8 mouse cellular contexts compared by ENCODE assay signal in the genomic region with DNA sequence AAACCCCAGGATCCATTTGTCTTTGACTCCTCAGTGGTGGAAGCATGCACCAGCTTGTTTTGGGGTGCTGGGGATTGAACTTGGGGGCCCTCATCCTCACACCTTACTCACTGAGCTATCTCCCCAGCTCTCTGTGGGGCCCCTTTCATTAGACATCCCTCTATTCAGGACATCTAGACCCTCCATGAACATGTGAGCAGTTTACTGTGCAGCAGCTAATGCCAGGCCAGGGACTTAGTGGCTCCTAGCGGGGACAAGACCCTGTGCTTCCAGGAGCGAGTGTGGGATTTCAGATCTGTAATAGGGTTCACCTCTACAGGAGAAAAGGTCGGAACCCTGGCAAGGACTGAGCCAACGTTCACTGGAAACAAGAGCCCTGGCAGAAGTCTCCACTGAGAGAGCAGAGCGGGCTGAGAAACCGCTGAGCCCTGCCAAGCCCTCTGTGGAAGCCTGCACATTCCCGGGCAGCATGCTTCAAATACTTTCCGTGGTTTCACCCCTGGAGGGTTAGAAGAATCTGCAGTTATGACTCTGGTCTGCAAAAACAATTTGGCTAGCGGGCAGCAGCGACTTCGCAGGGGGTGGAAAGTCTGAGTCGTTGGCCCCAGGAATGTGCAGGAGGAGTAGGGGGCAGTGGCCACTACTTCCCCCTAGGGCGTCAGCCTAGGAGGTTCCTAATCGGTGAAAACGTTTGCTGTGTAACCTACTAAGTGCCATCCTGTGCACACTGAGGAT.
DNase-seq lines count a peak whose midpoint lies in the region; ATAC-seq lines count a peak whose summit lies in the region.

No protein-coding gene starts in this region.

- H3K4me2 ChIP-seq in intestine, embryonic 16.5 days (ENCODE audit: low read depth, low read length): no peak overlapping the region

- H3K4me3 ChIP-seq in intestine, embryonic 16.5 days (ENCODE audit: low read length): no peak overlapping the region

- no peaks in the 10 kb centered on the region for H3K27me3 ChIP-seq in intestine, embryonic 16.5 days (replicated peaks; ENCODE audit: control insufficient read depth, insufficient read depth, low read length)

- no peak overlapping the region for H3K9ac ChIP-seq in intestine, embryonic 16.5 days (ENCODE audit: low read depth, low read length)

- peak overlapping the region; percentile 61 for H3K27ac ChIP-seq in intestine, embryonic 16.5 days (ENCODE audit: low read length)

- no peaks in the 10 kb centered on the region for H3K36me3 ChIP-seq in intestine, embryonic 16.5 days (ENCODE audit: control insufficient read depth, insufficient read depth, low read length)

- peak; percentile 73; the same call in 1 of the 2 replicates for ATAC-seq in intestine, embryonic 16.5 days
- no peak for ATAC-seq in monocyte, adult 5-6 weeks (replicated peaks; ENCODE audit: insufficient number of reproducible peaks, low FRiP score, low TSS enrichment, poor library complexity, severe bottlenecking)

- WGBS in intestine, embryonic 16.5 days: 34% methylated on average over 15 of the region's 15 CpGs

- peak; percentile 67 for DNase-seq in adrenal gland, postnatal 10 days
- DNase-seq in adrenal gland, adult 18-20 months (ENCODE audit: low spot score in 2 of 2): no peak
- peak; percentile 75 for DNase-seq in forelimb bud, embryonic 11.5 days (ENCODE audit: low read depth, low spot score)
- DNase-seq in lung, postnatal 14 days: peak; percentile 69
- no peak for DNase-seq in spleen, postnatal 4 days (ENCODE audit: low spot score in 2 of 2)
- no peak for DNase-seq in cerebellum, adult 9-11 months

- H3K4me1 ChIP-seq in intestine, embryonic 16.5 days (ENCODE audit: control insufficient read depth, insufficient read depth, low read length): peaks cover 4% of the 10 kb centered on the region; the same call in 1 of the 2 replicates

- no peaks in the 10 kb centered on the region for H3K9me3 ChIP-seq in intestine, embryonic 16.5 days (ENCODE audit: control insufficient read depth, low read length)

Comparison
In these comparisons a context has a peak if more than half of its experiments do, and no peak if none do; other contexts are left out.
1. DNase-seq: peak in adrenal gland, postnatal 10 days (single experiment), forelimb bud, embryonic 11.5 days (single experiment) and lung, postnatal 14 days (single experiment); none in adrenal gland, adult 18-20 months (0 of 2), spleen, postnatal 4 days (0 of 2) and cerebellum, adult 9-11 months (single experiment).